Mouse (Mus musculus): ENCODE results near the gene Anapc5. TPM values are rescaled to one million over a fixed set of nuclear protein-coding genes. Genes with fewer than 3 reads are reported as not detected.

Anapc5 gene
- polyA plus RNA-seq, 1 experiment from 2014 or later: 508 TPM

DNA sequence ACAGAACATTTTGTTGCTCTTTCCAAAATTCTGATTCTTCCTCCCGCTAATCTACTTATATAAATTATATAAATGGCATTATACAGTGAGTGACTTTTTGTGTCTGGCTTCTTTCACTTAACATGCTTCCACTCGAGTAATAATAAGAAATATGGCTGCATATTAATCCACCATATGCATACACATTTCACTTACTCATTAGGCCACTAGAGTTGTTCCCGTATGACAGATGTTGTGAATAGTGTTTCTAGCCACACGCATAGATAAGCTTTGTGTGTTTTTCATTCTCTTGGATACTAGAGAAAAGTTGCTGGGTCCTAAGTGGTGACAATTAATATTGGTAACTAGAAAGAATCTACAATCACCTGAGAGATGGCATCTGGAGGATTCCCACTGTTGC, 65.5 kb downstream of the Anapc5 start:
- Histone ChIP-seq H3K9ac (no peak overlapping the region), H3K27ac (replicated peaks) (no peak overlapping the region), H3K4me2 (no peak overlapping the region), H3K4me3 (no peak overlapping the region), H3K9me3 (no peaks in the 10 kb centered on the region), H3K4me1 (replicated peaks) (no peaks in the 10 kb centered on the region), H3K36me3 (peaks cover 54% of the 10 kb centered on the region), H3K27me3 (no peaks in the 10 kb centered on the region)
- ATAC-seq (ENCODE audit: low FRiP score, low read depth): no peak
- WGBS: 98% methylated on average over 4 of the region's 4 CpGs

DNA sequence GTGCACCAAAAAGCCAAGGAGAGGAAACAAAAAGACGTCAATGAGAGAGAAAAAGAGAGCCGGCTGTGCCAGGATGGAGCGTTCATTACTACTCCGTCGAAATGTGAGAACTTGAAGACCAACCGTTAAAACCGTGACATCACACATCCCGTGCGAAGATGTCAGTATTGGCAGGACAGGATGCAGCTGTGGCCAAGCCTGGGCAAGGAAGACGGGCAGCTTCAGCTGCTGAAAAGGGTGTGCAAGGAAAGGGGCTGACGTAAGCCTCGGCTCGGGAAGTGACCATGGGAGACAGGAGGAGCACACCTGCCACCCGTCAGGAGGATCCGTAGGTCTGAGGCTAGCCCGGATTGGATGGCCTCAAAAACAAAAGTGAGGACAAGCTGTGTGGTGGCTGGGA, 66.7 kb downstream of the Anapc5 start:
- Histone ChIP-seq H3K4me2 (no peak overlapping the region), H3K4me1 (replicated peaks) (no peaks in the 10 kb centered on the region), H3K36me3 (peaks cover 54% of the 10 kb centered on the region), H3K4me3 (no peak overlapping the region), H3K9me3 (no peaks in the 10 kb centered on the region), H3K27ac (replicated peaks) (no peak overlapping the region), H3K9ac (no peak overlapping the region), H3K27me3 (no peaks in the 10 kb centered on the region)
- no peak for ATAC-seq (ENCODE audit: low FRiP score, low read depth)
- 93% methylated on average over 16 of the region's 16 CpGs for WGBS

DNA sequence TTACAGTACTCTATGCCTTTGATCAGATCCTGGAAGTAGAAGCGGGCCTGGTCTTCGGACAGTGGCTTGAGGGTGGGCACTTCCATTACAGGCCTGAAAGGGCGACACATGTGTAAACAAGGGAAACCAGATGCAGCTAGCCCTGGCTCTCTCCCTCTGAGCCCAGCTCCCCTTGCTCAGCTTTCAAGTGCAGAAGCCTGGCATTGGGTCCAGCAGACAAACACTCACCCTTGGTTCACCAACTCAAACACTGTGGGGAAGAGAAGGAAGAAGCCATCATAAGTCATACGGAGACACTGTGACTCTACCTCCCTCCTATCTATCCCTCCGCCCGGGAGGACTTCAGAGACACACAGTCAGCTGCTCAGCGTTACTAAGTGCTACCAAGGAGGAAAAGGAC, 73.2 kb downstream of the Anapc5 start:
- H3K4me2 ChIP-seq: no peak overlapping the region
- no peak for ATAC-seq (ENCODE audit: low FRiP score, low read depth)
- H3K27me3 ChIP-seq: no peaks in the 10 kb centered on the region
- H3K9ac ChIP-seq: no peak overlapping the region
- no peaks in the 10 kb centered on the region for H3K4me1 ChIP-seq (replicated peaks)
- no peaks in the 10 kb centered on the region for H3K9me3 ChIP-seq
- 91% methylated on average over 7 of the region's 7 CpGs for WGBS
- H3K27ac ChIP-seq (replicated peaks): no peak overlapping the region
- no peak overlapping the region for H3K4me3 ChIP-seq
- H3K36me3 ChIP-seq: peaks cover 47% of the 10 kb centered on the region

DNA sequence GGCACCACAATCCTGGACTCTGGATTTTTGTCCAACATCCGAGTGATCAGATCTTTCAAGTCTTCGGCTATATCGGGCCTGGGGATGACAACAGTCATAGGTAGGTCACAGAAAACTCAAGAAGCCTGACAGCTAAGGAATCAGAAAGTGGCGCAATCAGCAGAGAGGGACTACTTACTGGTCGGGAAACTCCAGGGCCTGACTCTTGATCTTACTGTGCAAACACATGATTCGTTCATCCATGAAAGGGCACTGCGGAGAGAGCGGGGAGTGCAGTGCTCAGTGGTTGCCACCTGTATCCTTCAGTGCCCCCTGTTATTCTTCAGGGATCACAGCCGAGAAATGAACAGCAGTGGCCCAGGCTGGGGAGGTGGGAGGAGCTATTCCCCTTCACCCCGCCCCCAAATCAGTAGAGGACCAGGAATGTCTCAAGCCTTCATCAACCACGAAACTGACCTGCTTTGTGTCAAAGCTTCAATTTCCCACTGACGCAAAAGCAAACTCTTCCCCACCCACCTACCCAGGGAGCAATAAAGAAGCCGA, 77.2 kb downstream of the Anapc5 start:
- H3K9me3 ChIP-seq: no peaks in the 10 kb centered on the region
- 84% methylated on average over 13 of the region's 13 CpGs for WGBS
- peaks cover 64% of the 10 kb centered on the region for H3K36me3 ChIP-seq
- H3K4me1 ChIP-seq (replicated peaks): no peaks in the 10 kb centered on the region
- no peak overlapping the region for H3K4me3 ChIP-seq
- no peak overlapping the region for H3K4me2 ChIP-seq
- ATAC-seq (ENCODE audit: low FRiP score, low read depth): no peak
- no peak overlapping the region for H3K9ac ChIP-seq
- H3K27ac ChIP-seq (replicated peaks): no peak overlapping the region
- H3K27me3 ChIP-seq: no peaks in the 10 kb centered on the region

Other genes starting within 250 kb of the Anapc5 start
- 52.9 and 68.5 TPM in 2 replicates for gene Ift81, start 206.8 kb downstream of the Anapc5 start, polyA plus RNA-seq (2015; fragmentation: Nextera tagmentation; extraction: Ambion mirVana)
- 5.7 and 6.1 TPM in 2 replicates for gene P2rx7, start 177.4 kb downstream of the Anapc5 start, polyA plus RNA-seq (2015; fragmentation: Nextera tagmentation; extraction: Ambion mirVana)
- 16.7 and 17.0 TPM in 2 replicates for gene P2rx4, start 113.8 kb downstream of the Anapc5 start, polyA plus RNA-seq (2015; fragmentation: Nextera tagmentation; extraction: Ambion mirVana)
- 62.6 and 73.4 TPM in 2 replicates for gene Camkk2, start 41.9 kb downstream of the Anapc5 start, polyA plus RNA-seq (2015; fragmentation: Nextera tagmentation; extraction: Ambion mirVana)
- gene Rnf34, start 28.7 kb upstream of the Anapc5 start, polyA plus RNA-seq (2015; fragmentation: Nextera tagmentation; extraction: Ambion mirVana): 45.0 and 47.5 TPM in 2 replicates
- gene Kdm2b, start 168.5 kb upstream of the Anapc5 start, polyA plus RNA-seq (2015; fragmentation: Nextera tagmentation; extraction: Ambion mirVana): 95.4 and 99.5 TPM in 2 replicates
- 14.0 and 14.3 TPM in 2 replicates for gene Orai1, start 193.7 kb upstream of the Anapc5 start, polyA plus RNA-seq (2015; fragmentation: Nextera tagmentation; extraction: Ambion mirVana)
- 1.1 and 1.3 TPM in 2 replicates for gene Morn3, start 225.7 kb upstream of the Anapc5 start, polyA plus RNA-seq (2015; fragmentation: Nextera tagmentation; extraction: Ambion mirVana)
- 17.9 and 20.7 TPM in 2 replicates for gene Tmem120b, start 247.1 kb upstream of the Anapc5 start, polyA plus RNA-seq (2015; fragmentation: Nextera tagmentation; extraction: Ambion mirVana)

Data from hindbrain, embryonic 15.5 days (tissue).